10 mouse cellular contexts compared by ENCODE assay signal in the genomic region with DNA sequence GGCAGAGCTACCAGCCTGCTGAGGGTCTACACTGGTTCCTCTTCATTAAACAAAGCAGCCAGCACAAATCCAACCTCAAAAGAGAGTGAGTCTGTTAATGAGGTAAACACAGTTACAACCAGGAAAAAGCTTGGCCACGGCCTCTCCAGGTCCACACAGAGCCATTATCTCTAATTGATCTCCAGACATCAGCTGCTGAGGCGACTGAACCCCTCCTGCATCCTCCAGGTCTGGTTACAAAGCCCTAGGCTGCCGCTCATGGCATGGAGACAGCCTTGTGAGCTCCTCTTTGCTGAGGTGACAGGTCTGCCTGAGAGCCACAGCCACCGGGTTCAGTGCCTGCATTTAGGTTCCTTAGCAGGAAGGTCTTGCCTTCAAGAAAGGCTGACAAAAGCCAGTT. TPM values are rescaled to one million over a fixed set of nuclear protein-coding genes. Genes with fewer than 3 reads are reported as not detected.
DNase-seq lines count a peak whose midpoint lies in the region; ATAC-seq and TF ChIP-seq lines count a peak whose summit lies in the region.
"Had no signal": no experiment of that assay in that cellular context is flagged by ENCODE, and none has a peak within 500 bp of the region (broad histone marks: within the 10 kb centered on the region; RNA-seq: fewer than 3 reads in every experiment).

No protein-coding gene starts in this region.

- no peak overlapping the region for H3K4me2 ChIP-seq in intestine, embryonic 14.5 days (ENCODE audit: low read length)
- H3K4me2 ChIP-seq in intestine, postnatal 0 days (replicated peaks; ENCODE audit: low read depth): no peak overlapping the region
- H3K4me2 ChIP-seq in embryonic facial prominence, embryonic 13.5 days: no peak overlapping the region
- no peak overlapping the region for H3K4me2 ChIP-seq in hindbrain, embryonic 12.5 days (replicated peaks)
- no peak overlapping the region for H3K4me2 ChIP-seq in midbrain, embryonic 15.5 days

- DNase-seq in intestine, embryonic 14.5 days (ENCODE audit: low spot score): no peak
- DNase-seq in ovary, postnatal 14 days (ENCODE audit: low spot score): no peak
- DNase-seq in frontal cortex, postnatal 36 days (ENCODE audit: low spot score in 2 of 2): no peak
- DNase-seq in spleen, adult 18-20 months: no peak
- DNase-seq: cerebellum, adult 8-10 months had no signal

- WGBS in intestine, embryonic 14.5 days: 23% methylated on average over 4 of the region's 4 CpGs
- 40% methylated on average over 4 of the region's 4 CpGs for WGBS in intestine, postnatal 0 days
- WGBS in embryonic facial prominence, embryonic 13.5 days: 9% methylated on average over 4 of the region's 4 CpGs
- 36% methylated on average over 4 of the region's 4 CpGs for WGBS in hindbrain, embryonic 12.5 days
- 19% methylated on average over 4 of the region's 4 CpGs for WGBS in midbrain, embryonic 15.5 days

- no peak overlapping the region for H3K9ac ChIP-seq in intestine, embryonic 14.5 days (ENCODE audit: low read length)
- no peak overlapping the region for H3K9ac ChIP-seq in intestine, postnatal 0 days (ENCODE audit: low read depth, low read length)
- H3K9ac ChIP-seq in embryonic facial prominence, embryonic 13.5 days: no peak overlapping the region
- no peak overlapping the region for H3K9ac ChIP-seq in hindbrain, embryonic 12.5 days
- no peak overlapping the region for H3K9ac ChIP-seq in midbrain, embryonic 15.5 days

- H3K4me3 ChIP-seq in intestine, embryonic 14.5 days (ENCODE audit: low read depth, low read length): no peak overlapping the region
- no peak overlapping the region for H3K4me3 ChIP-seq in intestine, postnatal 0 days (ENCODE audit: low read depth, low read length)
- no peak overlapping the region for H3K4me3 ChIP-seq in embryonic facial prominence, embryonic 13.5 days
- no peak overlapping the region for H3K4me3 ChIP-seq in hindbrain, embryonic 12.5 days
- H3K4me3 ChIP-seq in midbrain, embryonic 15.5 days: no peak overlapping the region

- TF ChIP-seq CTCF in intestine, postnatal 0 days (IDR thresholded peaks at IDR 0.05; ENCODE audit: low read depth): no peak

- H3K27ac ChIP-seq in intestine, embryonic 14.5 days (ENCODE audit: low read depth): peak overlapping the region; percentile 71; the same call in 1 of the 2 replicates
- no peak overlapping the region for H3K27ac ChIP-seq in intestine, postnatal 0 days (ENCODE audit: low read depth, low read length)
- peak overlapping the region; percentile 72 for H3K27ac ChIP-seq in embryonic facial prominence, embryonic 13.5 days
- peak overlapping the region; percentile 78 for H3K27ac ChIP-seq in hindbrain, embryonic 12.5 days
- H3K27ac ChIP-seq in midbrain, embryonic 15.5 days: peak overlapping the region; percentile 61

- no peaks in the 10 kb centered on the region for H3K9me3 ChIP-seq in intestine, embryonic 14.5 days (ENCODE audit: control insufficient read depth, low read length)
- H3K9me3 ChIP-seq in intestine, postnatal 0 days (ENCODE audit: control insufficient read depth): no peaks in the 10 kb centered on the region
- no peaks in the 10 kb centered on the region for H3K9me3 ChIP-seq in embryonic facial prominence, embryonic 13.5 days
- no peaks in the 10 kb centered on the region for H3K9me3 ChIP-seq in hindbrain, embryonic 12.5 days (replicated peaks)
- H3K9me3 ChIP-seq in midbrain, embryonic 15.5 days: no peaks in the 10 kb centered on the region

- H3K27me3 ChIP-seq in intestine, embryonic 14.5 days (replicated peaks; ENCODE audit: control insufficient read depth, insufficient read depth, low read length): no peaks in the 10 kb centered on the region
- H3K27me3 ChIP-seq in intestine, postnatal 0 days (replicated peaks; ENCODE audit: control insufficient read depth, insufficient read depth, low read length): no peaks in the 10 kb centered on the region
- no peaks in the 10 kb centered on the region for H3K27me3 ChIP-seq in embryonic facial prominence, embryonic 13.5 days
- no peaks in the 10 kb centered on the region for H3K27me3 ChIP-seq in hindbrain, embryonic 12.5 days
- no peaks in the 10 kb centered on the region for H3K27me3 ChIP-seq in midbrain, embryonic 15.5 days (replicated peaks)
- H3K27me3 ChIP-seq: CH12.LX had no signal

- H3K4me1 ChIP-seq in intestine, embryonic 14.5 days (replicated peaks; ENCODE audit: control insufficient read depth, insufficient read depth, low read length): peaks cover 12% of the 10 kb centered on the region; the same call in 1 of the 2 replicates
- H3K4me1 ChIP-seq in intestine, postnatal 0 days (replicated peaks; ENCODE audit: control insufficient read depth, insufficient read depth, low read length): peaks cover 8% of the 10 kb centered on the region; the same call in 1 of the 2 replicates
- peaks cover 28% of the 10 kb centered on the region for H3K4me1 ChIP-seq in embryonic facial prominence, embryonic 13.5 days
- H3K4me1 ChIP-seq in hindbrain, embryonic 12.5 days: peaks cover 27% of the 10 kb centered on the region
- peaks cover 15% of the 10 kb centered on the region; the same call in 1 of the 2 replicates for H3K4me1 ChIP-seq in midbrain, embryonic 15.5 days

- no peaks in the 10 kb centered on the region for H3K36me3 ChIP-seq in intestine, embryonic 14.5 days (ENCODE audit: control insufficient read depth, insufficient read depth, low read length)
- no peaks in the 10 kb centered on the region for H3K36me3 ChIP-seq in intestine, postnatal 0 days (ENCODE audit: control insufficient read depth, insufficient read depth)
- H3K36me3 ChIP-seq in embryonic facial prominence, embryonic 13.5 days: no peaks in the 10 kb centered on the region
- no peaks in the 10 kb centered on the region for H3K36me3 ChIP-seq in hindbrain, embryonic 12.5 days
- no peaks in the 10 kb centered on the region for H3K36me3 ChIP-seq in midbrain, embryonic 15.5 days (replicated peaks)

- 0 out of 2 replicates have a peak, but pooled peaks have one; percentile 34 for ATAC-seq in intestine, embryonic 14.5 days (replicated peaks; ENCODE audit: low FRiP score, low TSS enrichment, low read depth)
- ATAC-seq in intestine, postnatal 0 days: no peak
- ATAC-seq in embryonic facial prominence, embryonic 13.5 days (ENCODE audit: insufficient number of reproducible peaks, insufficient read depth, low FRiP score, low TSS enrichment, low read depth): no peak
- peak; percentile 35; the same call in 1 of the 2 replicates for ATAC-seq in hindbrain, embryonic 12.5 days (ENCODE audit: low FRiP score)
- ATAC-seq in midbrain, embryonic 15.5 days (replicated peaks): 0 out of 2 replicates have a peak, but pooled peaks have one; percentile 20

RNA-seq across cellular contexts. Expression of a gene that starts 35.1 kb away (rescaled TPM):
- polyA plus RNA-seq in intestine, embryonic 14.5 days (2014; fragmentation: Nextera tagmentation; extraction: Ambion mirVana): not detected in 2 replicates
- not detected in 2 replicates for polyA plus RNA-seq in intestine, postnatal 0 days (2015; fragmentation: Nextera tagmentation; extraction: Ambion mirVana)
- polyA plus RNA-seq in embryonic facial prominence, embryonic 13.5 days (2015; fragmentation: Nextera tagmentation; extraction: Ambion mirVana): not detected in 2 replicates
- polyA plus RNA-seq in hindbrain, embryonic 12.5 days (2016; fragmentation: Nextera tagmentation; extraction: Ambion mirVana): not detected in 2 replicates
- not detected in 2 replicates for polyA plus RNA-seq in midbrain, embryonic 15.5 days (2015; fragmentation: Nextera tagmentation; extraction: Ambion mirVana)

Comparison
In these comparisons a context has a peak if more than half of its experiments do, and no peak if none do; other contexts are left out.
1. ATAC-seq: peak in intestine, embryonic 14.5 days (single experiment), hindbrain, embryonic 12.5 days (single experiment) and midbrain, embryonic 15.5 days (single experiment); none in intestine, postnatal 0 days (single experiment) and embryonic facial prominence, embryonic 13.5 days (single experiment).